Mouse (Mus musculus) embryonic facial prominence, embryonic 11.5 days (tissue): ENCODE data around the gene Atg2a. TPM values are rescaled to one million over a fixed set of nuclear protein-coding genes. Genes with fewer than 3 reads are reported as not detected.

Source experiments
- ATAC-seq: fragments of 200-750 bp; cut with Nextera tagmentation; replicated peaks from 2 replicates; pipeline ENCODE4 v1.8.0; 2017; ENCODE audit warnings: low read depth; ENCODE audit not compliant: insufficient number of reproducible peaks, low FRiP score, low TSS enrichment
- DNase-seq: peaks from one replicate; pipeline ENCODE4 v3.0.0-alpha.2; 2015; ENCODE audit warnings: low spot score
- H3K27ac ChIP-seq: fragments of 300-500 bp; sonication (generic); replicated peaks from 2 replicates; pipeline ENCODE4 v1.5.1; 2014; ENCODE audit warnings: mild to moderate bottlenecking, low read depth, low read length, control low read depth
- H3K27me3 ChIP-seq: fragments of 300-500 bp; sonication (generic); 2 replicates; pipeline ENCODE4 v1.6.1; 2014; ENCODE audit warnings: mild to moderate bottlenecking, low read length, moderate library complexity, mixed read lengths; ENCODE audit not compliant: control insufficient read depth, insufficient read depth
- H3K36me3 ChIP-seq: fragments of 300-500 bp; sonication (generic); replicated peaks from 2 replicates; pipeline ENCODE4 v1.6.1; 2014; ENCODE audit warnings: low read depth, mild to moderate bottlenecking, low read length, moderate library complexity, mixed read lengths; ENCODE audit not compliant: control insufficient read depth, insufficient read depth
- H3K4me1 ChIP-seq: fragments of 300-500 bp; sonication (generic); 2 replicates; pipeline ENCODE4 v1.6.1; 2014; ENCODE audit warnings: low read length, mixed read lengths; ENCODE audit not compliant: control insufficient read depth, insufficient read depth
- H3K4me2 ChIP-seq: fragments of 300-500 bp; sonication (generic); 2 replicates; pipeline ENCODE4 v1.6.1; 2014; ENCODE audit warnings: low read depth, mild to moderate bottlenecking, control low read depth, low read length, moderate library complexity
- H3K4me3 ChIP-seq: fragments of 300-500 bp; sonication (generic); 2 replicates; pipeline ENCODE4 v1.5.1; 2014; ENCODE audit warnings: low read depth, low read length, control low read depth
- H3K9ac ChIP-seq: fragments of 300-500 bp; sonication (generic); replicated peaks from 2 replicates; pipeline ENCODE4 v1.6.1; 2014; ENCODE audit warnings: mild to moderate bottlenecking, control low read depth, low read length
- H3K9me3 ChIP-seq: fragments of 300-500 bp; sonication (generic); replicated peaks from 2 replicates; pipeline ENCODE4 v1.6.1; 2016; ENCODE audit warnings: mild to moderate bottlenecking, low read length, inconsistent platforms, mixed read lengths; ENCODE audit not compliant: control insufficient read depth
- WGBS: fragments of 180-500 bp; shearing (Covaris S2); extraction: QIAGEN DNeasy Blood & Tissue Kit; methylation state at CpG from one replicate; pipeline ENCODE4 v1.1.7; 2014; 5-methylcytosine and 5-hydroxymethylcytosine counted together
- polyA plus RNA-seq: library from polyadenylated mRNA; unstranded; fragments of >200 nt; fragmentation: Nextera tagmentation; extraction: Ambion mirVana; gene quantifications from 2 replicates; pipeline ENCODE4 v1.2.1, GENCODE M21; 2014

The Atg2a gene
- 6.5 and 7.7 TPM in 2 replicates for polyA plus RNA-seq

DNA sequence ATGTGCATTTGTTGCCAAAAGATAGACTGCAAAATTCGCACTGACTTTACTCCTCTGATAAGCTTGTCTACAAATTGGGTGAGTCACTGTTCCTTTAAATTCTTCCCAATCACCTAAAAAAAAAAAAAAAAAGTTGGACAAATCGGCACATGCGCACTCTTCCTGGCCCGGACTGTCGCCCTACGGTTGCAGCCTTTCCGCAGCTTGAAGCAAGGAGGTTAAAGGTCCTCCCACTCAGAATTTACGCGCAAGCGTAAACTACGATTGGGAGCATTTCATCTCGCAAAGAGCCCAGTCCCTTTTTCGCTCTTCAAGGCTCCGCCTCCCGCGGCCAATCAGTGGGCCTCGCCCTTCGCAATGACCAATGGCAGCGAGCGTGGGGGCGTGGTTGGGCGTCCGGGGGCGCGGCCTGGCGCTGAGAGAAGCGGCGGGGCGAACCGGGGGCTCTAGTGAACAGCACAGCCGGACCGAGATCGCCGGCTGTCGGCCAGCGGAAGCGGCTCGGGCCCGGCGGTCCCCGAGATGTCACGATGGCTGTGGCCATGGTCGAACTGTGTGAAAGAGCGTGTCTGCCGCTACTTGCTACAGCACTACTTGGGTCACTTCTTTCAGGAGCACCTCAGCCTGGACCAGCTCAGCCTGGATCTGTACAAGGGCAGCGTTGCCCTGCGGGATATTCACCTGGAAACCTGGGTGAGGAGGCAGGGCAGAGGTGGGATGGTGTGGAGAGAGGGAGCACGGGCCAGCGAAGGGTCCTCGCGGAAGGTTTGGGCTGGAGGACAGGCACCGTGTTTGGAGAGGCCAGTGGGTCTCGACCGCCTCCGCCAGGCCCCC lies at the start of gene Atg2a:
TSS of gene Atg2a (plus strand) at position 395 of the 834 bp plus-strand sequence.
- no peak within 1 kb of the TSS for H3K27ac ChIP-seq
- under 1% methylated on average over 55 of the region's 55 CpGs for whole genome bisulfite sequencing
- peak within 1 kb of the TSS; percentile 84 for H3K4me3 ChIP-seq
- peak within 1 kb of the TSS; percentile 83 for H3K4me2 ChIP-seq
- H3K36me3 ChIP-seq: no peaks in the 10 kb centered on the region; the same call in 1 of the 2 replicates
- H3K4me1 ChIP-seq: peaks cover 2% of the 10 kb centered on the region; the same call in 1 of the 2 replicates
- DNase-seq (peak; percentile 99), ATAC-seq (peak; percentile 85)
- H3K9me3 ChIP-seq: no peaks in the 10 kb centered on the region
- H3K27me3 ChIP-seq: no peaks in the 10 kb centered on the region
- peak within 1 kb of the TSS; percentile 90 for H3K9ac ChIP-seq

DNA sequence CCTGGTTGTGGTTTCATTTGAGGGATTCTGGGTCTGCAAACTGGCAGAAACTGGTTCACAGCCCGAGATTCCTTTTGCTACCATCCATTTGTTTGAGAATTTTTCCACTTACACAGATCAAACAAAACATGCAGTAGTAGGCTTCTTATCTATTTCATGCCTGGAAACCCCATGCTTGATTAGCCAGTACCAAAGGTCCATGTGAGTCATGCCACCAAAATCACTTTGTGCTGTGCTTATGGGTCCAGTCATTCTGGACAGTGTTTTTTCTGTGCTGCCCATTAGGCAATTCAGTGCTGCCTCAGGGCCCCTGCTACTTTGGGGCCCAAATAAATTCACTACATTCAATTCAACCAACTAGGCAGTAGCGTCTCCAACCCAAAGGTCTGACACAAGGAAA lies 37.2 kb upstream of the Atg2a start:
- WGBS: 82% methylated on average over 2 of the region's 2 CpGs
- Histone ChIP-seq H3K36me3 (no peaks in the 10 kb centered on the region), H3K4me1 (no peaks in the 10 kb centered on the region), H3K27me3 (no peaks in the 10 kb centered on the region), H3K27ac (no peak overlapping the region), H3K9me3 (no peaks in the 10 kb centered on the region), H3K9ac (no peak overlapping the region), H3K4me3 (no peak overlapping the region), H3K4me2 (no peak overlapping the region)
- ATAC-seq (no peak), DNase-seq (no peak)

GRCm38 (mm10) chr19:6206716-6207115 lies 34.8 kb upstream of the Atg2a start:
- Histone ChIP-seq H3K27me3 (no peaks in the 10 kb centered on the region), H3K4me2 (no peak overlapping the region), H3K4me1 (no peaks in the 10 kb centered on the region), H3K9ac (no peak overlapping the region), H3K4me3 (no peak overlapping the region), H3K36me3 (no peaks in the 10 kb centered on the region), H3K27ac (no peak overlapping the region), H3K9me3 (no peaks in the 10 kb centered on the region)
- DNase-seq (no peak), ATAC-seq (no peak)
- 65% methylated on average over 5 of the region's 5 CpGs for WGBS

GRCm38 (mm10) chr19:6216046-6216705 lies 25.3 kb upstream of the Atg2a start:
- no peaks in the 10 kb centered on the region for H3K36me3 ChIP-seq
- no peak overlapping the region for H3K4me3 ChIP-seq
- DNase-seq: no peak
- no peak overlapping the region for H3K9ac ChIP-seq
- ATAC-seq: no peak
- 79% methylated on average over 6 of the region's 6 CpGs for WGBS
- H3K4me1 ChIP-seq: no peaks in the 10 kb centered on the region
- H3K9me3 ChIP-seq: no peaks in the 10 kb centered on the region
- no peaks in the 10 kb centered on the region for H3K27me3 ChIP-seq
- H3K4me2 ChIP-seq: no peak overlapping the region
- H3K27ac ChIP-seq: no peak overlapping the region

GRCm38 (mm10) chr19:6218606-6219005 lies 22.9 kb upstream of the Atg2a start:
- WGBS: 72% methylated on average over 6 of the region's 6 CpGs
- Histone ChIP-seq H3K36me3 (no peaks in the 10 kb centered on the region), H3K4me3 (no peak overlapping the region), H3K9ac (no peak overlapping the region), H3K27me3 (no peaks in the 10 kb centered on the region), H3K4me1 (no peaks in the 10 kb centered on the region), H3K4me2 (no peak overlapping the region), H3K27ac (no peak overlapping the region), H3K9me3 (no peaks in the 10 kb centered on the region)
- no peak for ATAC-seq
- no peak for DNase-seq

DNA sequence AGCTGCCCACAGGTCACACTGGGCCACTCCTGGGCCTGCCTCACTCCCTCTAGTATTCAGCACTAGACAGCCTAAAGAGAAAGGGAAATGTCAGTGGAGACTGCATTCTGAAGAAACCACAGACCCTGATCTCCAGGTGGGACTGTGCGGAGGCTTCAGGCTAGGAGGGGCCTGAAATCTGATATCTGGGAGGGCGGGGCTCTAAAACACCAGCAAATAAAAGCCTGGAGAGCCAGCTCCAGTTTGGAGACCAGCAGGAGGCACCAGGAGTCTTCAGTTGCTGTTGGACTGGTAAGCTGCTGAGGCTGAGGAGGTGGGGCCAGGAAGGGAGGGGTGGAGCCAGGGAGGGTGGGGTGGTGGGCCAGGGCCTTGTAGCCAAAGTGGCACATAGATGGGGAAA lies 15.3 kb upstream of the Atg2a start, which contains the start of gene Gpha2:
TSS of gene Gpha2 (plus strand) at position 246 of the 400 bp plus-strand sequence.
- Histone ChIP-seq H3K4me2 (no peak within 1 kb of the TSS), H3K27me3 (no peaks in the 10 kb centered on the region), H3K9ac (no peak within 1 kb of the TSS), H3K36me3 (peaks cover 2% of the 10 kb centered on the region; the same call in 1 of the 2 replicates), H3K4me3 (no peak within 1 kb of the TSS), H3K4me1 (no peaks in the 10 kb centered on the region), H3K9me3 (no peaks in the 10 kb centered on the region), H3K27ac (no peak within 1 kb of the TSS; the same call in 1 of the 2 replicates)
- WGBS: 3% methylated on average over 2 of the region's 2 CpGs
- DNase-seq (peak; percentile 72), ATAC-seq (0 out of 2 replicates have a peak, but pooled peaks have one; percentile 29)

DNA sequence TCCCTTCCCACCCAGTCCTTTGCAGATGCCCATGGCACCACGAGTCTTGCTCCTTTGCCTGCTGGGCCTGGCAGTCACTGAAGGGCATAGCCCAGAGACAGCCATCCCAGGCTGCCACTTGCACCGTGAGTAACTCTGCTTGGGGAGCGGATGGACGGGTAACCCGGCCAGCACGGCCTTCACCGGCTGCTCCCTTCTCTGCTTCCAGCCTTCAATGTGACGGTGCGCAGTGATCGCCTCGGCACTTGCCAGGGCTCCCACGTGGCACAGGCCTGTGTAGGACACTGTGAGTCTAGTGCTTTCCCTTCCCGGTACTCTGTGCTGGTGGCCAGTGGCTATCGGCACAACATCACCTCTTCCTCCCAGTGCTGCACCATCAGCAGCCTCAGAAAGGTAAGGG lies 14.7 kb upstream of the Atg2a start:
- ATAC-seq: 0 out of 2 replicates have a peak, but pooled peaks have one; percentile 32
- Histone ChIP-seq H3K36me3 (peaks cover 2% of the 10 kb centered on the region; the same call in 1 of the 2 replicates), H3K4me3 (no peak overlapping the region), H3K27me3 (no peaks in the 10 kb centered on the region), H3K4me2 (no peak overlapping the region), H3K27ac (no peak overlapping the region), H3K9ac (no peak overlapping the region), H3K4me1 (no peaks in the 10 kb centered on the region), H3K9me3 (no peaks in the 10 kb centered on the region)
- DNase-seq: no peak
- 86% methylated on average over 14 of the region's 14 CpGs for WGBS

- H3K4me1 ChIP-seq: no peaks in the 10 kb centered on the region
- no peaks in the 10 kb centered on the region for H3K27me3 ChIP-seq
- DNase-seq: no peak
- H3K4me3 ChIP-seq: no peak overlapping the region
- no peak overlapping the region for H3K4me2 ChIP-seq
- H3K36me3 ChIP-seq: peaks cover 2% of the 10 kb centered on the region; the same call in 1 of the 2 replicates
- H3K27ac ChIP-seq: no peak overlapping the region
- no peaks in the 10 kb centered on the region for H3K9me3 ChIP-seq
- no peak for ATAC-seq
- no peak overlapping the region for H3K9ac ChIP-seq
- 79% methylated on average over 4 of the region's 4 CpGs for WGBS
Measured at GRCm38 (mm10) chr19:6227864-6228263, 13.6 kb upstream of the Atg2a start.
